8 mouse cellular contexts compared by ENCODE assay signal in genomic region chr12:59013234-59013633, GRCm38 (mm10). TPM values are rescaled to one million over a fixed set of nuclear protein-coding genes. Genes with fewer than 3 reads are reported as not detected.
A peak's percentile ranks its signal among the peaks of the same experiment; 100 is the strongest.
DNase-seq lines count a peak whose midpoint lies in the region; ATAC-seq and TF ChIP-seq lines count a peak whose summit lies in the region.

Gene Gemin2 (plus strand): TSS chr12:59013393.

- DNase-seq in gastrocnemius, postnatal 10 days = peak; percentile 85
- peak; percentile 86 to 95 for DNase-seq in left cerebral cortex, postnatal 10 days (ENCODE audit: extremely low spot score in 1 of 2, low spot score in 2 of 2)
- DNase-seq in right cerebral cortex, postnatal 25 days = peak; percentile 90
- peak; percentile 86 to 87 for DNase-seq in urinary bladder, postnatal 4 days (ENCODE audit: low spot score in 2 of 2)

- peaks cover 4% of the 10 kb centered on the region for H3K4me1 ChIP-seq in cortical plate, adult 2 months (ENCODE audit: control insufficient read depth, insufficient read depth, low read length)

- TF ChIP-seq CTCF in cortical plate, adult 2 months (IDR thresholded peaks at IDR 0.05; ENCODE audit: extremely low read depth, insufficient read depth, low read length) = no peak

- peak within 1 kb of the TSS; percentile 98 for H3K4me3 ChIP-seq in cortical plate, adult 2 months (ENCODE audit: insufficient read depth, low read length)

- intact Hi-C loops in left cerebral cortex, postnatal 10 days (cut with DNase I) = no loop called here

- peak; percentile 66 for ATAC-seq in activated CD4-positive, CD25-positive, alpha-beta regulatory T cell, adult 4 months
- ATAC-seq in inflammation-experienced regulatory T-cells, adult 6 months = peak; percentile 64
- peak; percentile 81 for ATAC-seq in megakaryocyte-erythroid progenitor cell, adult 5-6 weeks (replicated peaks; ENCODE audit: low FRiP score, low TSS enrichment, poor library complexity, severe bottlenecking)

- TF ChIP-seq POLR2A in cortical plate, adult 2 months (IDR thresholded peaks at IDR 0.05; ENCODE audit: extremely low read depth, insufficient read depth, low read length) = peak; percentile 72

- H3K27ac ChIP-seq in cortical plate, adult 2 months (ENCODE audit: insufficient read depth, low read length) = no peak within 1 kb of the TSS

RNA-seq across cellular contexts. Expression of gene Gemin2, which starts in this region (rescaled TPM):
- 10 to 100 TPM; 34.5 to 35.6 TPM for polyA plus RNA-seq in activated CD4-positive, CD25-positive, alpha-beta regulatory T cell, adult 4 months (2017; shearing (Covaris generic))
- 9.2 and 10.5 TPM in 2 replicates for polyA plus RNA-seq in cortical plate, adult 2 months (2012; rRNA removed)
- total RNA-seq in gastrocnemius, postnatal 10 days (2021) = 1 to 10 TPM; 5.5 to 6.1 TPM
- polyA plus RNA-seq in inflammation-experienced regulatory T-cells, adult 6 months (2017; shearing (Covaris generic)) = 10 to 100 TPM; 38.4 to 43.3 (median 39.6) TPM
- 1 to 10 TPM; 7.3 to 8.2 TPM for total RNA-seq in left cerebral cortex, postnatal 10 days (2021)
- total RNA-seq in megakaryocyte-erythroid progenitor cell, adult 5-6 weeks (2014; fragmentation: Nextera tagmentation) = 26.8 and 41.3 TPM in 2 replicates
- total RNA-seq in megakaryocyte-erythroid progenitor cell, adult 5-6 weeks (2017) = 23.1 and 28.5 TPM in 2 replicates
